Mouse (Mus musculus): ENCODE results near the gene Gm20662. TPM values are rescaled to one million over a fixed set of nuclear protein-coding genes. Genes with fewer than 3 reads are reported as not detected.

Gene Gm20662
- polyA plus RNA-seq, 2 experiments: 0.76 to 6.8 TPM

DNA sequence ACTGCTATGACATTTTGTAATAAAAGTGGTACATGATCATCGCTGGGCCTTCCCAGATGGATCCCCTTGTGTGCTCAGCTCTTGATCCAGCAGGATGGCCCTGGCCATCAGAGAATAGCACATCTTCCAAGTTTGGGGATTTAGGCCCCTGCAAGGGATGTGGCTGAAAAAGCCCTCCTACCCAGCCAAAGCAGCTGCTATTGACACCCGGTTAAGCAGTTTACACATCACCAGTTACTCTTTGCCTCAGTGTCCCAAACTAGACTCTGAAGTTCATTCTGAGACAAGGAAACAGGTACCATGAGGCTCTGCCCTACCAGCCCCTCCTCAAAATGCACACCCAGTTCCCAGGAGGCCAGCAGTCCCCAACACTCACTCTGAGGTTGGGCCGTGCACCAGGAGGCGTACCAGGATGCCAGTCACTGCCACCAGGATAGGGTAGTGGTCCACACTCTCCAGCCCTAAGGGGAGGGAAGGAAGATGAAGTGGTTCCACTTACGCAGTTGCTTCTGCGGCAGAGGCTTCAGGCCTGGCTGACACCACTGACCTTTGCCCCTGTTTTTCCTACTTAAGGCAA lies 59.6 kb downstream of the Gm20662 start:
- WGBS: 87% methylated on average over 6 of the region's 6 CpGs
- H3K4me1 ChIP-seq (ENCODE audit: control insufficient read depth, insufficient read depth, low read length): peaks cover 5% of the 10 kb centered on the region; the same call in 1 of the 2 replicates
- ATAC-seq (ENCODE audit: low FRiP score, low read depth) (no peak), DNase-seq (ENCODE audit: low spot score) (no peak)
- H3K9me3 ChIP-seq (ENCODE audit: control insufficient read depth, low read length): no peaks in the 10 kb centered on the region
- no peaks in the 10 kb centered on the region for H3K27me3 ChIP-seq (ENCODE audit: control insufficient read depth, insufficient read depth, low read length)
- H3K27ac ChIP-seq (replicated peaks; ENCODE audit: low read depth, low read length): no peak overlapping the region
- H3K36me3 ChIP-seq (ENCODE audit: control insufficient read depth, insufficient read depth, low read length): peaks cover 73% of the 10 kb centered on the region
- no peak overlapping the region for H3K9ac ChIP-seq (ENCODE audit: low read depth, low read length, severe bottlenecking)
- H3K4me3 ChIP-seq (replicated peaks; ENCODE audit: low read length): no peak overlapping the region
- H3K4me2 ChIP-seq (replicated peaks; ENCODE audit: low read depth, low read length, severe bottlenecking): no peak overlapping the region
- no peak for TF ChIP-seq POLR2A (IDR thresholded peaks at IDR 0.05; ENCODE audit: borderline replicate concordance, extremely low read depth, insufficient read depth, insufficient read length)

DNA sequence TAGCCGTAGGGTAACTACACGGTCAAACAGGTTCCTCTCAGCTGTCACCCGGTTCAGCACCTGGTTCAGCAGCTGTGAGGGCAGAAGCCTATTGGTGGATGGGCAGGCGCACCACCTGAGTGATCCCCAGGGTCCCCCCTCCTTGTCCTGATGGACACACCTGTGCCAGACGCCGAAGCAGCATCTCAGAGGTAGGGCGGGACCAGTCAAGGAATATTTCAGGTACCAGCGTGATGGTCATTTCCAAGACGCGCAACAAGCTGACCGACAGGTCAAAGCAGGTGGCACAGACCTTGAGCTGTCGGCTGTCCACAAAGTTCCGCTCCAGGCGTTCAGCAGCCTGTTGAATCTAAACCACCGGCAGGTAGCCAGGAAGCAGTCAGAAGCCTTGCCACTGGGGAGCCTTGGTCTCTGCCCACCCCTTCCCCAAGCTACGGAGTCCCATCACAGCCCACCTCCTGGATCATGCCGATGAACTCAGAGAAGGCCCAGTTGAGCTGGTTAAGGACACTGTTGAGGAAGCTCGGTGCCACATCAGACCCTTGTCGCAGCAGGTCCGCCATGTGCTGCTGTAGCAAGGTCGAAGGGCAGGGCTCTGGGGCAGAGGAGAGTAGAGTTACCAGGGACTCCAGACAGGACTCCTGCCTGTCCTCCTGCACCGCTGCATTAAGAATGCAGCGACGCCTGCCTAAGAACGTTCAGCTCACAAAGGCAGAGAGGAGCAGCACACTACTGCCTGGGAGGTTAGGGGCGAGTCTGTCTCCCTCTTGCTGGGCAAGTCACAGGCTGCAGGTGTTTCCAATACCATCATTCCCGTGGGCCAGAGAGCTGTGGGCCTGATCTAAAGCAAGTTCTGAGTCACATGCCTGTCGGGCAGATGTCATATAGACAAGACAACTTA lies 60.5 kb downstream of the Gm20662 start:
- ATAC-seq (ENCODE audit: low FRiP score, low read depth) (no peak), DNase-seq (ENCODE audit: low spot score) (no peak)
- Histone ChIP-seq H3K27me3 (ENCODE audit: control insufficient read depth, insufficient read depth, low read length) (no peaks in the 10 kb centered on the region), H3K4me3 (replicated peaks; ENCODE audit: low read length) (no peak overlapping the region), H3K36me3 (ENCODE audit: control insufficient read depth, insufficient read depth, low read length) (peaks cover 65% of the 10 kb centered on the region), H3K27ac (replicated peaks; ENCODE audit: low read depth, low read length) (no peak overlapping the region), H3K9ac (ENCODE audit: low read depth, low read length, severe bottlenecking) (no peak overlapping the region), H3K4me1 (ENCODE audit: control insufficient read depth, insufficient read depth, low read length) (peaks cover 5% of the 10 kb centered on the region; the same call in 1 of the 2 replicates), H3K4me2 (replicated peaks; ENCODE audit: low read depth, low read length, severe bottlenecking) (no peak overlapping the region), H3K9me3 (ENCODE audit: control insufficient read depth, low read length) (no peaks in the 10 kb centered on the region)
- WGBS: 78% methylated on average over 28 of the region's 28 CpGs
- no peak for TF ChIP-seq POLR2A (IDR thresholded peaks at IDR 0.05; ENCODE audit: borderline replicate concordance, extremely low read depth, insufficient read depth, insufficient read length)

DNA sequence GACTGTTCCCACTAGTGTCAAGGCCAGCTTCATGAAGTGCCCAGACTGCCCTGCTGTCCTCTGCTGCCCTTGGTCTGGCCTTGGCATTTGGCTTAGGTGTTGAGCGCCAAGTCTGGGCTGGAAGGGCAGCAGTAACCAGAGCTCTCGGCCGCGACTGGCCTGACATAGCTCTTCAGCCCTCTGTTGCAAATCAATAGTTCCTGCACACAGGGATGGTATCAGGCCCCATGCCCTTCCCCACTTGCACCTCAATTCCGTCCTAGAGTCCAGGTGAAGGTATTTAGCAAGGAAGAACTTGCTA lies 61.1 kb downstream of the Gm20662 start:
- DNase-seq (ENCODE audit: low spot score) (no peak), ATAC-seq (ENCODE audit: low FRiP score, low read depth) (no peak)
- Histone ChIP-seq H3K9ac (ENCODE audit: low read depth, low read length, severe bottlenecking) (no peak overlapping the region), H3K9me3 (ENCODE audit: control insufficient read depth, low read length) (no peaks in the 10 kb centered on the region), H3K4me2 (replicated peaks; ENCODE audit: low read depth, low read length, severe bottlenecking) (no peak overlapping the region), H3K27me3 (ENCODE audit: control insufficient read depth, insufficient read depth, low read length) (no peaks in the 10 kb centered on the region), H3K4me1 (ENCODE audit: control insufficient read depth, insufficient read depth, low read length) (peaks cover 5% of the 10 kb centered on the region; the same call in 1 of the 2 replicates), H3K27ac (replicated peaks; ENCODE audit: low read depth, low read length) (no peak overlapping the region), H3K36me3 (ENCODE audit: control insufficient read depth, insufficient read depth, low read length) (peaks cover 61% of the 10 kb centered on the region), H3K4me3 (replicated peaks; ENCODE audit: low read length) (no peak overlapping the region)
- no peak for TF ChIP-seq POLR2A (IDR thresholded peaks at IDR 0.05; ENCODE audit: borderline replicate concordance, extremely low read depth, insufficient read depth, insufficient read length)
- 95% methylated on average over 5 of the region's 5 CpGs for WGBS

DNA sequence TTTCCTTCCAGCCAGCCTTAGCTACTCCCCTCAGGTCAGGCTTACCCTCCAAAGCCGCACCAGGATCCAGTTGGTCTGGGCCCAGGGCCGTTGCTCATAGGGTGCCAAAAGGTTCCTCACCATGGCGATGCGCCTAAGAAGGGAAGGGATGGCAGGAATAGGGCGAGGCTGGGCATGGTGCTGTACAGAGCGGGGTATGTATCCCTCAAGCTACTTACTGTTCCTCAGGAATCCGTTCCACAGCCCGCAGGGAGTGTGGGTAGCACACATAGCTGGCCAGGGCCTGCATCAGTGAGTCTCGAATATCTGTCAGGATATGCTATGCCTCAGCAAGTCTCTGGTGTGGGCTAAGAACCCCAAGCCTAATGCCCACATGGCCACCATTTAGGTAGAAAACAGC lies 62.1 kb downstream of the Gm20662 start:
- TF ChIP-seq POLR2A (IDR thresholded peaks at IDR 0.05; ENCODE audit: borderline replicate concordance, extremely low read depth, insufficient read depth, insufficient read length): no peak
- WGBS: 93% methylated on average over 9 of the region's 9 CpGs
- Histone ChIP-seq H3K36me3 (ENCODE audit: control insufficient read depth, insufficient read depth, low read length) (peaks cover 69% of the 10 kb centered on the region), H3K4me2 (replicated peaks; ENCODE audit: low read depth, low read length, severe bottlenecking) (no peak overlapping the region), H3K4me1 (ENCODE audit: control insufficient read depth, insufficient read depth, low read length) (peaks cover 2% of the 10 kb centered on the region; the same call in 1 of the 2 replicates), H3K4me3 (replicated peaks; ENCODE audit: low read length) (no peak overlapping the region), H3K9ac (ENCODE audit: low read depth, low read length, severe bottlenecking) (no peak overlapping the region), H3K27me3 (ENCODE audit: control insufficient read depth, insufficient read depth, low read length) (no peaks in the 10 kb centered on the region), H3K9me3 (ENCODE audit: control insufficient read depth, low read length) (no peaks in the 10 kb centered on the region), H3K27ac (replicated peaks; ENCODE audit: low read depth, low read length) (no peak overlapping the region)
- ATAC-seq (ENCODE audit: low FRiP score, low read depth) (no peak), DNase-seq (ENCODE audit: low spot score) (no peak)

DNA sequence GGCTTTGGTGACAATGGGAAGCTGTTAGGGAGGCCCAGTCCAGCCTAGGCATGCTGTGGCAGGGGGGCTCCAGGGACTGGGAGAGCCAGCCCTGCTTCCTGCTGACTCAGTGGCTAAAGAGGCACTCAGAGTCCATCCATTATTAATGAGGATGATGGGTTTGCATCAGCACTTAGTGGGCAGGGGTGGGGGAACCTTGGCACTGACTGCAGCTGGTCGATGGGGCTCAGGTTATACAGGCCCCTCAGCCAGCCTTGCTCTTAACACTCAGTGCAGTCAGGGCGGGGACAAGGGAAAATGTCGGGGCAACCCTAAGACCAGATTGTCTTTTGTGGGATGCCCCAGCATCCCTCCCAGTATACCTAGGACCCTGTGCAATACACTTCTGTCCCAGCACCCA lies 66.0 kb downstream of the Gm20662 start:
- WGBS: 100% methylated on average over 3 of the region's 3 CpGs
- no peak overlapping the region for H3K4me2 ChIP-seq (replicated peaks; ENCODE audit: low read depth, low read length, severe bottlenecking)
- no peak for TF ChIP-seq POLR2A (IDR thresholded peaks at IDR 0.05; ENCODE audit: borderline replicate concordance, extremely low read depth, insufficient read depth, insufficient read length)
- H3K9ac ChIP-seq (ENCODE audit: low read depth, low read length, severe bottlenecking): no peak overlapping the region
- no peaks in the 10 kb centered on the region for H3K4me1 ChIP-seq (ENCODE audit: control insufficient read depth, insufficient read depth, low read length)
- no peaks in the 10 kb centered on the region for H3K27me3 ChIP-seq (ENCODE audit: control insufficient read depth, insufficient read depth, low read length)
- H3K4me3 ChIP-seq (replicated peaks; ENCODE audit: low read length): no peak overlapping the region
- DNase-seq (ENCODE audit: low spot score) (no peak), ATAC-seq (ENCODE audit: low FRiP score, low read depth) (no peak)
- no peaks in the 10 kb centered on the region for H3K9me3 ChIP-seq (ENCODE audit: control insufficient read depth, low read length)
- peaks cover 68% of the 10 kb centered on the region for H3K36me3 ChIP-seq (ENCODE audit: control insufficient read depth, insufficient read depth, low read length)
- no peak overlapping the region for H3K27ac ChIP-seq (replicated peaks; ENCODE audit: low read depth, low read length)

All from limb, embryonic 14.5 days (tissue).